Mouse (Mus musculus): ENCODE data around the gene Tuba1a.

- TF ChIP-seq USF1 (IDR thresholded peaks at IDR 0.05; ENCODE audit: low read depth, low read length) = no peak
- no peak for TF ChIP-seq POLR2A (IDR thresholded peaks at IDR 0.05; ENCODE audit: low read depth, low read length)
- TF ChIP-seq RCOR1 (conservative IDR thresholded peaks at IDR 0.05; ENCODE audit: low read depth, low read length) = no peak
- no peak for TF ChIP-seq JUND (conservative IDR thresholded peaks at IDR 0.05; ENCODE audit: low read depth, low read length)
- TF ChIP-seq BHLHE40 (IDR thresholded peaks at IDR 0.05; ENCODE audit: low read depth, low read length) = no peak
- peak; percentile 74 to 91 for TF ChIP-seq CTCF (conservative IDR thresholded peaks at IDR 0.05 in 1 of 2, IDR thresholded peaks at IDR 0.05 in 1 of 2; ENCODE audit: low read depth in 2 of 2, low read length in 2 of 2)
- TF ChIP-seq E2F4 (IDR thresholded peaks at IDR 0.05; ENCODE audit: insufficient replicate concordance, low read depth, low read length) = no peak
Measured at GRCm38 (mm10) chr15:98904692-98905091, 48.8 kb downstream of the Tuba1a start.

Measured in CH12.LX (cell line).